Mouse (Mus musculus) adrenal gland, adult 18-20 months (tissue): ENCODE results near the gene Mcur1. TPM values are rescaled to one million over a fixed set of nuclear protein-coding genes. Genes with fewer than 3 reads are reported as not detected.

ENCODE experiments used
- DNase-seq, 2 experiments: peaks; one replicate each; pipeline ENCODE4 v3.0.0; 2021 to 2022; ENCODE audit warnings: low spot score in 2 of 2
- total RNA-seq, 2 experiments: library from RNA; stranded (reverse); gene quantifications; 1 replicate in 1 of 2; 2 replicates in 1 of 2; pipeline ENCODE4 v1.2.3; 2021

Gene Mcur1
- total RNA-seq, 2 experiments from 2014 or later = 38.5 to 61.5 TPM

DNA sequence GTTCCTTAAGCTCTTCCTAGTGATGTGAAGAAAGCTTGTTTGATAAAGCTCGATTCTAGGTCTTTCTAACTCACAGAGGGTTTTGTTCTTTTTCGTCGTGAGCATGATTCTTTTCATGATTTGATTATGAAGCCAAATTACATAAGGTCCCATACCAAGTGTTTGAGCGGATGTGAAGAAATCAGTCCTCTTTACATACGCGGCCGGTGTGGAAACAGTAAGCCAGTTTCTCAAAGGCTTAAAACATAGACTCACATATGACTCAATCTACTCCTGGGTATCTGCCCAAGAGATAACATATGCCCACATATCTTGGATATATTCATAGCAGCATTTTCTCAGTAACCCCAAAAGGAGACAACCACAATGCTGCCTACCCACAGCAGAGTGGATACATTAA, 66.3 kb downstream of the Mcur1 start:
- no peak for DNase-seq

GRCm38 (mm10) chr13:43493058-43493481, 66.9 kb downstream of the Mcur1 start:
- DNase-seq = no peak

Other genes starting within 250 kb of the Mcur1 start
- 10 to 100 TPM; 26.8 to 32.7 TPM for gene Sirt5, start 194.7 kb downstream of the Mcur1 start, total RNA-seq
- 100 to 1,000 TPM; 104 to 107 TPM for gene Nol7, start 161.8 kb downstream of the Mcur1 start, total RNA-seq
- 10 to 100 TPM; 57.4 to 73.0 TPM for gene Ranbp9, start 78.9 kb downstream of the Mcur1 start, total RNA-seq
- under 1 TPM; 0.54 to 0.56 TPM for gene Rnf182, start 55.5 kb upstream of the Mcur1 start, total RNA-seq
- gene Cd83, start 224.6 kb upstream of the Mcur1 start, total RNA-seq = 1 to 10 TPM; 2.3 to 5.2 TPM